Mouse (Mus musculus): ENCODE results near the gene AC170998.1. TPM values are rescaled to one million over a fixed set of nuclear protein-coding genes. Genes with fewer than 3 reads are reported as not detected.

The AC170998.1 gene
- polyA plus RNA-seq, 1 experiment, result 0.65 TPM

- no peak for DNase-seq
- no peak overlapping the region for H3K27ac ChIP-seq (ENCODE audit: control insufficient read depth, insufficient read depth, low read length)
- H3K27me3 ChIP-seq (ENCODE audit: control insufficient read depth, insufficient read depth, low read length), result no peaks in the 10 kb centered on the region
- TF ChIP-seq POLR2A (IDR thresholded peaks at IDR 0.05; ENCODE audit: control insufficient read depth, extremely low read depth, insufficient read depth, low read length, poor library complexity) (no peak), CTCF (IDR thresholded peaks at IDR 0.05; ENCODE audit: borderline replicate concordance, control insufficient read depth, extremely low read depth, insufficient read depth, low read length, poor library complexity) (no peak)
- peaks cover 13% of the 10 kb centered on the region for H3K4me1 ChIP-seq (replicated peaks; ENCODE audit: control insufficient read depth, insufficient read depth, low read length)
- H3K4me3 ChIP-seq (ENCODE audit: control insufficient read depth, insufficient read depth, low read length), result no peak overlapping the region
- 64% methylated on average over 3 of the region's 3 CpGs for WGBS
- no peaks in the 10 kb centered on the region for H3K36me3 ChIP-seq (ENCODE audit: control insufficient read depth, insufficient read depth, low read length)
These were observed 24.1 kb upstream of the AC170998.1 start for GRCm38 (mm10) chr17:28701737-28702136.

DNA sequence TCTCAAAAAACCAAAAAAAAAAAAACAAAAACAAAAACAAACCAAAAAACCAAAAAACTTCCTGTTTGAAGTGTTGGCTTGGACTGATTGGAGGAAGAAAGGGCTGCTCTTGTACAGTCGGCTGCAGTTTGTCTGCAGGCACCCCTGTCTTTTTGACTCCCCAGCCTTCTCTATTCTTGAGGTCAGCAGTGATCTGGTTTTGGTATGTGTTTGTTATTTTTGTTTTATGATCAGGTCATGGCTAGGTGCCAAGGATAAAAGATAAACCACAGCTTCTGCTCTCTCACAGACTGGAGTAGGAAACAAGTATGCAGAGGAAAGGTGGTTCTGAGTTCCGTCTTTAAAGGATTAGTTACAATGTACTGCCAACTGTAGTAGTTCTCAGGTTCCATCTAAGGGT, 23.2 kb upstream of the AC170998.1 start:
- H3K27ac ChIP-seq (ENCODE audit: control insufficient read depth, insufficient read depth, low read length), result no peak overlapping the region

GRCm38 (mm10) chr17:28706697-28707096, 19.2 kb upstream of the AC170998.1 start:
- H3K27ac ChIP-seq (ENCODE audit: control insufficient read depth, insufficient read depth, low read length), result no peak overlapping the region
- no peak for DNase-seq
- peaks cover 6% of the 10 kb centered on the region for H3K4me1 ChIP-seq (replicated peaks; ENCODE audit: control insufficient read depth, insufficient read depth, low read length)
- H3K27me3 ChIP-seq (ENCODE audit: control insufficient read depth, insufficient read depth, low read length), result no peaks in the 10 kb centered on the region
- H3K36me3 ChIP-seq (ENCODE audit: control insufficient read depth, insufficient read depth, low read length), result no peaks in the 10 kb centered on the region
- TF ChIP-seq CTCF (IDR thresholded peaks at IDR 0.05; ENCODE audit: borderline replicate concordance, control insufficient read depth, extremely low read depth, insufficient read depth, low read length, poor library complexity) (no peak), POLR2A (IDR thresholded peaks at IDR 0.05; ENCODE audit: control insufficient read depth, extremely low read depth, insufficient read depth, low read length, poor library complexity) (no peak)
- 14% methylated on average over 1 of the region's 1 CpGs for WGBS
- H3K4me3 ChIP-seq (ENCODE audit: control insufficient read depth, insufficient read depth, low read length), result no peak overlapping the region

More for the DNA sequence above, 23.2 kb upstream of the AC170998.1 start:
- no peaks in the 10 kb centered on the region for H3K27me3 ChIP-seq (ENCODE audit: control insufficient read depth, insufficient read depth, low read length)
- H3K36me3 ChIP-seq (ENCODE audit: control insufficient read depth, insufficient read depth, low read length), result no peaks in the 10 kb centered on the region
- H3K4me3 ChIP-seq (ENCODE audit: control insufficient read depth, insufficient read depth, low read length), result no peak overlapping the region
- no peak for DNase-seq
- H3K4me1 ChIP-seq (replicated peaks; ENCODE audit: control insufficient read depth, insufficient read depth, low read length), result peaks cover 8% of the 10 kb centered on the region
- TF ChIP-seq CTCF (IDR thresholded peaks at IDR 0.05; ENCODE audit: borderline replicate concordance, control insufficient read depth, extremely low read depth, insufficient read depth, low read length, poor library complexity) (no peak), POLR2A (IDR thresholded peaks at IDR 0.05; ENCODE audit: control insufficient read depth, extremely low read depth, insufficient read depth, low read length, poor library complexity) (no peak)
- WGBS, result 34% methylated on average over 2 of the region's 2 CpGs

- no peak for TF ChIP-seq CTCF (IDR thresholded peaks at IDR 0.05; ENCODE audit: borderline replicate concordance, control insufficient read depth, extremely low read depth, insufficient read depth, low read length, poor library complexity)
- TF ChIP-seq POLR2A (IDR thresholded peaks at IDR 0.05; ENCODE audit: control insufficient read depth, extremely low read depth, insufficient read depth, low read length, poor library complexity), result no peak
- no peak overlapping the region for H3K27ac ChIP-seq (ENCODE audit: control insufficient read depth, insufficient read depth, low read length)
- WGBS, result 91% methylated on average over 3 of the region's 3 CpGs
- no peak for DNase-seq
- H3K4me1 ChIP-seq (replicated peaks; ENCODE audit: control insufficient read depth, insufficient read depth, low read length), result peaks cover 4% of the 10 kb centered on the region; the same call in 1 of the 2 replicates
- H3K27me3 ChIP-seq (ENCODE audit: control insufficient read depth, insufficient read depth, low read length), result no peaks in the 10 kb centered on the region
- no peaks in the 10 kb centered on the region for H3K36me3 ChIP-seq (ENCODE audit: control insufficient read depth, insufficient read depth, low read length)
- H3K4me3 ChIP-seq (ENCODE audit: control insufficient read depth, insufficient read depth, low read length), result no peak overlapping the region
These were observed 18.7 kb upstream of the AC170998.1 start for GRCm38 (mm10) chr17:28707136-28707627.

DNA sequence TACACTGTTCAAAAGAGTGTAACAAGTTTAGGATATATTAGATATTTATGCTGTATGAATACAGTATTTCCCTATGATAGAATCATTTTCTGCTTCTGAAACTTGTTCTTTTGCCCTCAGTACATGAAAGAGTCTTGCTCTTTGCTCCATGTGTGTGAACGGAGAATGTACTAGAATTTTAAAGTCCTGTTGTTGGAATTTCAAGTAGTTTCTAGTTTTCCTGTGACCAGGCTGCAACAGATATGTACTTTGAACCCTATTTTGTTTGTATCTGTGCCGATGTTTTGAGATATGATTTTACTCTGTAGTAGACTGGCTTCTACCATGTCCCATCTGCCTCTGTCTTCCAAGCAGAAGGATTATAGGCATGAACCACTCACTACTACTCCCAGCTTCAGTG, 18.1 kb upstream of the AC170998.1 start:
- Histone ChIP-seq H3K4me1 (replicated peaks; ENCODE audit: control insufficient read depth, insufficient read depth, low read length) (0 out of 2 replicates have a peak, but pooled peaks cover 4% of the 10 kb centered on the region), H3K4me3 (ENCODE audit: control insufficient read depth, insufficient read depth, low read length) (no peak overlapping the region), H3K27ac (ENCODE audit: control insufficient read depth, insufficient read depth, low read length) (no peak overlapping the region), H3K27me3 (ENCODE audit: control insufficient read depth, insufficient read depth, low read length) (no peaks in the 10 kb centered on the region), H3K36me3 (ENCODE audit: control insufficient read depth, insufficient read depth, low read length) (no peaks in the 10 kb centered on the region)
- TF ChIP-seq CTCF (IDR thresholded peaks at IDR 0.05; ENCODE audit: borderline replicate concordance, control insufficient read depth, extremely low read depth, insufficient read depth, low read length, poor library complexity) (no peak), POLR2A (IDR thresholded peaks at IDR 0.05; ENCODE audit: control insufficient read depth, extremely low read depth, insufficient read depth, low read length, poor library complexity) (no peak)
- DNase-seq, result no peak
- 90% methylated on average over 2 of the region's 2 CpGs for WGBS

DNA sequence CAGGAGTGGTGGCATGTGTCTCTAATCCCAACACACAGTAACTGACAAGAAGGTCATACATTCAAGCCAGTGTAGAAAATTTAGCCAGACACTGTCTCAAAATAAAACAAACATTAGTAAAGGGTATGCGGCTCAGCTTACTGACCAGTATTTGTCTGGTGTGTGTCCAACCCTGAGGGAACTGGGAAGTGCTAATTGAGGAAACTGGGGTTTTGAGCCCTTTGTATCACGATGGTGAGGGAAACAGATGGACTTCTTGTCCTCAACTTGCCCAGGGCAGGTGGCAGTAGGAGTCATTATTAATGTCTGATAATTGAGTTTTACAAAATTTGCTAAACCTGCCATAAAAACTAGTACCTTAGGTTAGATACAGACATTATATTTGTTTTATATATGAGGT, 16.9 kb upstream of the AC170998.1 start:
- H3K4me1 ChIP-seq (replicated peaks; ENCODE audit: control insufficient read depth, insufficient read depth, low read length), result 0 out of 2 replicates have a peak, but pooled peaks cover 4% of the 10 kb centered on the region
- WGBS, result 39% methylated on average over 2 of the region's 2 CpGs
- DNase-seq, result no peak
- no peaks in the 10 kb centered on the region for H3K27me3 ChIP-seq (ENCODE audit: control insufficient read depth, insufficient read depth, low read length)
- no peak for TF ChIP-seq CTCF (IDR thresholded peaks at IDR 0.05; ENCODE audit: borderline replicate concordance, control insufficient read depth, extremely low read depth, insufficient read depth, low read length, poor library complexity)
- H3K4me3 ChIP-seq (ENCODE audit: control insufficient read depth, insufficient read depth, low read length), result no peak overlapping the region
- H3K36me3 ChIP-seq (ENCODE audit: control insufficient read depth, insufficient read depth, low read length), result peaks cover 4% of the 10 kb centered on the region
- no peak overlapping the region for H3K27ac ChIP-seq (ENCODE audit: control insufficient read depth, insufficient read depth, low read length)
